Mouse (Mus musculus): ENCODE data around the gene AY358078. TPM values are rescaled to one million over a fixed set of nuclear protein-coding genes. Genes with fewer than 3 reads are reported as not detected.
"Not testable (repeated sequence)": the region's sequence is repeated elsewhere in the genome, so short reads cannot be mapped to it uniquely, and the experiment has no call there.

The AY358078 gene
- polyA plus RNA-seq (2015; fragmentation: Nextera tagmentation; extraction: Ambion mirVana) = not detected in 2 replicates

- H3K36me3 ChIP-seq (ENCODE audit: control insufficient read depth, insufficient read depth, low read length) = no peaks in the 10 kb centered on the region
- no peak within 1 kb of the TSS for H3K4me2 ChIP-seq (ENCODE audit: low read depth, low read length)
- H3K9me3 ChIP-seq (replicated peaks; ENCODE audit: control insufficient read depth, low read length) = no peaks in the 10 kb centered on the region
- H3K9ac ChIP-seq (ENCODE audit: low read length) = no peak within 1 kb of the TSS
- no peak for ATAC-seq (ENCODE audit: insufficient read depth, low FRiP score)
- WGBS = 88% methylated on average over 2 of the region's 2 CpGs
- H3K4me1 ChIP-seq (ENCODE audit: control insufficient read depth, insufficient read depth, low read length) = no peaks in the 10 kb centered on the region
- H3K27me3 ChIP-seq (ENCODE audit: control insufficient read depth, insufficient read depth, low read length) = no peaks in the 10 kb centered on the region
- H3K4me3 ChIP-seq (replicated peaks; ENCODE audit: low read length) = no peak within 1 kb of the TSS
- no peak within 1 kb of the TSS for H3K27ac ChIP-seq (ENCODE audit: low read length)
These were observed at the start of gene AY358078 for GRCm38 (mm10) chr14:51799746-51800145. Gene AY358078 (plus strand): TSS chr14:51800046.

- no peaks in the 10 kb centered on the region for H3K4me1 ChIP-seq (ENCODE audit: control insufficient read depth, insufficient read depth, low read length)
- no peaks in the 10 kb centered on the region for H3K36me3 ChIP-seq (ENCODE audit: control insufficient read depth, insufficient read depth, low read length)
- no peak overlapping the region for H3K4me3 ChIP-seq (replicated peaks; ENCODE audit: low read length)
- no peaks in the 10 kb centered on the region for H3K27me3 ChIP-seq (ENCODE audit: control insufficient read depth, insufficient read depth, low read length)
- no peak for ATAC-seq (ENCODE audit: insufficient read depth, low FRiP score)
- no peak overlapping the region for H3K4me2 ChIP-seq (ENCODE audit: low read depth, low read length)
- H3K9me3 ChIP-seq (replicated peaks; ENCODE audit: control insufficient read depth, low read length) = no peaks in the 10 kb centered on the region
- WGBS = 65% methylated on average over 2 of the region's 2 CpGs
- H3K27ac ChIP-seq (ENCODE audit: low read length) = no peak overlapping the region
- no peak overlapping the region for H3K9ac ChIP-seq (ENCODE audit: low read length)
These were observed 43.9 kb upstream of the AY358078 start for GRCm38 (mm10) chr14:51755944-51756343.

GRCm38 (mm10) chr14:51771378-51771777 lies 28.5 kb upstream of the AY358078 start:
- WGBS = 84% methylated on average over 1 of the region's 1 CpGs
- H3K36me3 ChIP-seq (ENCODE audit: control insufficient read depth, insufficient read depth, low read length); H3K27ac ChIP-seq (ENCODE audit: low read length); H3K4me3 ChIP-seq (replicated peaks; ENCODE audit: low read length); ATAC-seq (ENCODE audit: insufficient read depth, low FRiP score); H3K9me3 ChIP-seq (replicated peaks; ENCODE audit: control insufficient read depth, low read length); H3K4me1 ChIP-seq (ENCODE audit: control insufficient read depth, insufficient read depth, low read length); H3K27me3 ChIP-seq (ENCODE audit: control insufficient read depth, insufficient read depth, low read length); H3K9ac ChIP-seq (ENCODE audit: low read length); H3K4me2 ChIP-seq (ENCODE audit: low read depth, low read length): not testable (repeated sequence)

GRCm38 (mm10) chr14:51773490-51773889 lies 26.4 kb upstream of the AY358078 start, which contains the start of gene Ang4:
Gene Ang4 (minus strand): TSS chr14:51773590.
- WGBS = 61% methylated on average over 5 of the region's 5 CpGs
- H3K4me2 ChIP-seq (ENCODE audit: low read depth, low read length) = no peak within 1 kb of the TSS
- no peaks in the 10 kb centered on the region for H3K36me3 ChIP-seq (ENCODE audit: control insufficient read depth, insufficient read depth, low read length)
- no peak for ATAC-seq (ENCODE audit: insufficient read depth, low FRiP score)
- H3K27ac ChIP-seq (ENCODE audit: low read length) = no peak within 1 kb of the TSS
- H3K4me3 ChIP-seq (replicated peaks; ENCODE audit: low read length) = no peak within 1 kb of the TSS
- no peaks in the 10 kb centered on the region for H3K4me1 ChIP-seq (ENCODE audit: control insufficient read depth, insufficient read depth, low read length)
- no peaks in the 10 kb centered on the region for H3K27me3 ChIP-seq (ENCODE audit: control insufficient read depth, insufficient read depth, low read length)
- H3K9ac ChIP-seq (ENCODE audit: low read length) = no peak within 1 kb of the TSS
- no peaks in the 10 kb centered on the region for H3K9me3 ChIP-seq (replicated peaks; ENCODE audit: control insufficient read depth, low read length)

- H3K4me3 ChIP-seq (replicated peaks; ENCODE audit: low read length) = no peak overlapping the region
- WGBS = 86% methylated on average over 1 of the region's 1 CpGs
- no peaks in the 10 kb centered on the region for H3K4me1 ChIP-seq (ENCODE audit: control insufficient read depth, insufficient read depth, low read length)
- H3K36me3 ChIP-seq (ENCODE audit: control insufficient read depth, insufficient read depth, low read length) = no peaks in the 10 kb centered on the region
- H3K4me2 ChIP-seq (ENCODE audit: low read depth, low read length) = no peak overlapping the region
- H3K27me3 ChIP-seq (ENCODE audit: control insufficient read depth, insufficient read depth, low read length) = no peaks in the 10 kb centered on the region
- ATAC-seq (ENCODE audit: insufficient read depth, low FRiP score) = no peak
- H3K27ac ChIP-seq (ENCODE audit: low read length) = no peak overlapping the region
- H3K9ac ChIP-seq (ENCODE audit: low read length) = no peak overlapping the region
- no peaks in the 10 kb centered on the region for H3K9me3 ChIP-seq (replicated peaks; ENCODE audit: control insufficient read depth, low read length)
These were observed 22.1 kb upstream of the AY358078 start for GRCm38 (mm10) chr14:51777791-51778190.

- no peak for ATAC-seq (ENCODE audit: insufficient read depth, low FRiP score)
- 70% methylated on average over 4 of the region's 4 CpGs for WGBS
- H3K27ac ChIP-seq (ENCODE audit: low read length) = no peak overlapping the region
- H3K4me3 ChIP-seq (replicated peaks; ENCODE audit: low read length) = no peak overlapping the region
- H3K27me3 ChIP-seq (ENCODE audit: control insufficient read depth, insufficient read depth, low read length) = no peaks in the 10 kb centered on the region
- no peaks in the 10 kb centered on the region for H3K36me3 ChIP-seq (ENCODE audit: control insufficient read depth, insufficient read depth, low read length)
- H3K4me2 ChIP-seq (ENCODE audit: low read depth, low read length) = no peak overlapping the region
- H3K9me3 ChIP-seq (replicated peaks; ENCODE audit: control insufficient read depth, low read length) = no peaks in the 10 kb centered on the region
- H3K4me1 ChIP-seq (ENCODE audit: control insufficient read depth, insufficient read depth, low read length) = no peaks in the 10 kb centered on the region
- H3K9ac ChIP-seq (ENCODE audit: low read length) = no peak overlapping the region
These were observed 20.9 kb upstream of the AY358078 start for GRCm38 (mm10) chr14:51778865-51779481.

GRCm38 (mm10) chr14:51786335-51786734 lies 13.5 kb upstream of the AY358078 start:
- 69% methylated on average over 4 of the region's 4 CpGs for WGBS
- ATAC-seq (ENCODE audit: insufficient read depth, low FRiP score) = no peak

GRCm38 (mm10) chr14:51787061-51787460 lies 12.8 kb upstream of the AY358078 start:
- H3K27ac ChIP-seq (ENCODE audit: low read length) = no peak overlapping the region

More at GRCm38 (mm10) chr14:51786335-51786734, 13.5 kb upstream of the AY358078 start:
- H3K4me1 ChIP-seq (ENCODE audit: control insufficient read depth, insufficient read depth, low read length) = no peaks in the 10 kb centered on the region
- H3K36me3 ChIP-seq (ENCODE audit: control insufficient read depth, insufficient read depth, low read length) = no peaks in the 10 kb centered on the region
- H3K27ac ChIP-seq (ENCODE audit: low read length) = no peak overlapping the region
- no peak overlapping the region for H3K9ac ChIP-seq (ENCODE audit: low read length)
- H3K9me3 ChIP-seq (replicated peaks; ENCODE audit: control insufficient read depth, low read length) = no peaks in the 10 kb centered on the region
- no peak overlapping the region for H3K4me3 ChIP-seq (replicated peaks; ENCODE audit: low read length)
- H3K4me2 ChIP-seq (ENCODE audit: low read depth, low read length) = no peak overlapping the region
- H3K27me3 ChIP-seq (ENCODE audit: control insufficient read depth, insufficient read depth, low read length) = no peaks in the 10 kb centered on the region

GRCm38 (mm10) chr14:51789196-51789595 lies 10.7 kb upstream of the AY358078 start:
- Histone ChIP-seq H3K27ac (ENCODE audit: low read length) (no peak overlapping the region), H3K4me3 (replicated peaks; ENCODE audit: low read length) (no peak overlapping the region), H3K4me1 (ENCODE audit: control insufficient read depth, insufficient read depth, low read length) (no peaks in the 10 kb centered on the region), H3K9ac (ENCODE audit: low read length) (no peak overlapping the region), H3K27me3 (ENCODE audit: control insufficient read depth, insufficient read depth, low read length) (no peaks in the 10 kb centered on the region), H3K4me2 (ENCODE audit: low read depth, low read length) (no peak overlapping the region), H3K9me3 (replicated peaks; ENCODE audit: control insufficient read depth, low read length) (no peaks in the 10 kb centered on the region), H3K36me3 (ENCODE audit: control insufficient read depth, insufficient read depth, low read length) (no peaks in the 10 kb centered on the region)
- 81% methylated on average over 2 of the region's 2 CpGs for WGBS
- no peak for ATAC-seq (ENCODE audit: insufficient read depth, low FRiP score)

More at GRCm38 (mm10) chr14:51787061-51787460, 12.8 kb upstream of the AY358078 start:
- Histone ChIP-seq H3K36me3 (ENCODE audit: control insufficient read depth, insufficient read depth, low read length) (no peaks in the 10 kb centered on the region), H3K27me3 (ENCODE audit: control insufficient read depth, insufficient read depth, low read length) (no peaks in the 10 kb centered on the region), H3K4me1 (ENCODE audit: control insufficient read depth, insufficient read depth, low read length) (no peaks in the 10 kb centered on the region), H3K9me3 (replicated peaks; ENCODE audit: control insufficient read depth, low read length) (no peaks in the 10 kb centered on the region), H3K4me2 (ENCODE audit: low read depth, low read length) (no peak overlapping the region), H3K9ac (ENCODE audit: low read length) (no peak overlapping the region), H3K4me3 (replicated peaks; ENCODE audit: low read length) (no peak overlapping the region)
- WGBS = 85% methylated on average over 5 of the region's 5 CpGs
- ATAC-seq (ENCODE audit: insufficient read depth, low FRiP score) = no peak
